Mouse (Mus musculus) embryonic stem cell, embryonic (primary cell): ENCODE data around the gene Exosc5.

ENCODE experiments used
- CTCF ChIA-PET, 4 experiments: fragments of 300-600 bp in 2 of 4; fragments of 350-600 bp in 2 of 4; sonication (Branson Sonifier 250); formaldehyde crosslinking; loops; one replicate each; lab custom pipeline; 2022; ENCODE audit warnings: inconsistent platforms in 2 of 4; lab: Charles Lee
- POLR2A ChIA-PET, 4 experiments: fragments of 300-600 bp in 2 of 4; fragments of 350-600 bp in 2 of 4; sonication (Branson Sonifier 250); formaldehyde crosslinking; loops; one replicate each; lab custom pipeline; 2022; ENCODE audit warnings: antibody characterized with exemption in 4 of 4, inconsistent platforms in 1 of 4; lab: Charles Lee

Gene Exosc5

GRCm38 (mm10) chr7:25680514-25681258 is 21.7 kb downstream of the Exosc5 start, which contains the start of gene B9d2:
B9d2 (plus strand) TSS chr7:25680780.
- POLR2A ChIA-PET, result interaction anchor here (0.6 to 3.6 kb wide), 57 partner anchors 8 to 413 kb away, joined by 3 to 39 read pairs (median 4); partner anchors contain the start of genes Hnrnpul1 (in 3 of the 4), Bckdha (in 2 of the 4), Exosc5 (in 2 of the 4) and Cic (in 1 of the 4)
- CTCF ChIA-PET, result interaction anchor here in 3 of 4 experiments (0.5 to 2.5 kb wide), 22 partner anchors 9 to 708 kb away, joined by 3 to 9 read pairs (median 4); partner anchors contain the start of genes Atp1a3 (in 1 of the 3), Bckdha (in 1 of the 3), Exosc5 (in 1 of the 3) and Hnrnpul1 (in 1 of the 3)

- ChIA-PET CTCF (interaction anchor here in 2 of 4 experiments (0.6 to 2.5 kb wide), 9 partner anchors 12 to 266 kb away, joined by 3 to 9 read pairs (median 4); partner anchors contain the start of genes Bckdha (in 1 of the 2) and Exosc5 (in 1 of the 2)), POLR2A (interaction anchor here (0.6 to 3.6 kb wide), 40 partner anchors 9 to 287 kb away, joined by 3 to 39 read pairs (median 4); partner anchors contain the start of genes Bckdha (in 2 of the 4), Exosc5 (in 2 of the 4), Dmac2 (in 1 of the 4) and Hnrnpul1 (in 1 of the 4))
These were observed 22.6 kb downstream of the Exosc5 start for GRCm38 (mm10) chr7:25681341-25682231.

GRCm38 (mm10) chr7:25683474-25684180 is 24.7 kb downstream of the Exosc5 start:
- CTCF ChIA-PET, result no interaction called here
- POLR2A ChIA-PET, result interaction anchor here in 3 of 4 experiments (0.6 to 2.0 kb wide), 9 partner anchors 9 to 718 kb away, joined by 3 to 9 read pairs (median 4); partner anchors contain the start of gene Tmem91 (in 1 of the 3)

GRCm38 (mm10) chr7:25684659-25685058 is 25.7 kb downstream of the Exosc5 start:
- ChIA-PET POLR2A (interaction anchor here in 1 of 4 experiments (0.9 to 1.2 kb wide), 2 partner anchors 8 to 10 kb away, joined by 3 to 5 read pairs; no protein-coding TSS in a partner anchor), CTCF (no interaction called here)

GRCm38 (mm10) chr7:25685926-25686470 is 27.0 kb downstream of the Exosc5 start:
- ChIA-PET CTCF (interaction anchor here in 2 of 4 experiments (0.7 to 1.0 kb wide), 2 partner anchors 18 to 51 kb away, joined by 3 read pairs; no protein-coding TSS in a partner anchor), POLR2A (interaction anchor here in 2 of 4 experiments (0.6 to 1.5 kb wide), 4 partner anchors 12 to 226 kb away, joined by 3 to 5 read pairs (median 4); no protein-coding TSS in a partner anchor)

- ChIA-PET CTCF (interaction anchor here (0.6 to 3.0 kb wide), 19 partner anchors 8 to 581 kb away, joined by 3 to 15 read pairs (median 4); partner anchors contain the start of genes Cic (in 1 of the 4) and Tmem91 (in 1 of the 4)), POLR2A (interaction anchor here (0.6 to 2.5 kb wide), 21 partner anchors 9 to 389 kb away, joined by 3 to 13 read pairs (median 4); partner anchors contain the start of genes Tmem91 (in 2 of the 4), Hnrnpul1 (in 1 of the 4) and Pafah1b3 (in 1 of the 4))
These were observed 27.9 kb downstream of the Exosc5 start, which contains the start of gene Tgfb1 for GRCm38 (mm10) chr7:25686680-25687531. Tgfb1 (plus strand) TSS chr7:25687002.

GRCm38 (mm10) chr7:25687811-25688401 is 28.9 kb downstream of the Exosc5 start:
- CTCF ChIA-PET, result interaction anchor here (0.5 to 3.0 kb wide), 17 partner anchors 9 to 582 kb away, joined by 3 to 15 read pairs (median 4); partner anchors contain the start of genes Cic (in 1 of the 4) and Tmem91 (in 1 of the 4)
- POLR2A ChIA-PET, result interaction anchor here (0.6 to 2.5 kb wide), 27 partner anchors 10 to 1621 kb away, joined by 3 to 13 read pairs (median 4); partner anchors contain the start of genes Bckdha (in 1 of the 4), Exosc5 (in 1 of the 4), Hnrnpul1 (in 1 of the 4) and Pafah1b3 (in 1 of the 4)

GRCm38 (mm10) chr7:25688810-25689586 is 30.0 kb downstream of the Exosc5 start:
- ChIA-PET CTCF (interaction anchor here in 1 of 4 experiments (1.4 to 3.0 kb wide), 2 partner anchors 11 to 15 kb away, joined by 9 to 15 read pairs; no protein-coding TSS in a partner anchor), POLR2A (interaction anchor here (0.6 to 2.5 kb wide), 12 partner anchors 9 to 391 kb away, joined by 3 to 10 read pairs (median 4); partner anchors contain the start of genes B9d2 (in 1 of the 4), Bckdha (in 1 of the 4), Exosc5 (in 1 of the 4) and Pafah1b3 (in 1 of the 4))

- POLR2A ChIA-PET, result interaction anchor here in 2 of 4 experiments (0.6 to 2.5 kb wide), 5 partner anchors 10 to 32 kb away, joined by 3 to 10 read pairs (median 6); partner anchors contain the start of gene B9d2 (in 1 of the 2)
- CTCF ChIA-PET, result interaction anchor here in 1 of 4 experiments (3.0 kb wide), 1 partner anchor 14 kb away, joined by 15 read pairs; no protein-coding TSS in a partner anchor
These were observed 30.6 kb downstream of the Exosc5 start for GRCm38 (mm10) chr7:25689603-25690021.

GRCm38 (mm10) chr7:25690051-25690450 is 31.1 kb downstream of the Exosc5 start:
- ChIA-PET CTCF (interaction anchor here in 1 of 4 experiments (1.7 to 3.0 kb wide), 2 partner anchors 14 kb away, joined by 6 to 15 read pairs; no protein-coding TSS in a partner anchor), POLR2A (interaction anchor here in 2 of 4 experiments (0.6 to 2.1 kb wide), 4 partner anchors 10 to 21 kb away, joined by 3 to 6 read pairs (median 4); partner anchors contain the start of gene B9d2 (in 1 of the 2))

- ChIA-PET CTCF (no interaction called here), POLR2A (interaction anchor here in 1 of 4 experiments (0.6 kb wide), 1 partner anchor 42 kb away, joined by 3 read pairs; no protein-coding TSS in a partner anchor)
These were observed 35.1 kb downstream of the Exosc5 start for GRCm38 (mm10) chr7:25694104-25694503.

GRCm38 (mm10) chr7:25699851-25700250 is 40.9 kb downstream of the Exosc5 start:
- ChIA-PET CTCF (interaction anchor here (0.6 to 1.7 kb wide), 18 partner anchors 8 to 402 kb away, joined by 3 to 9 read pairs (median 4); partner anchors contain the start of genes B9d2 (in 2 of the 4), Tgfb1 (in 2 of the 4), Dmac2 (in 1 of the 4) and Hnrnpul1 (in 1 of the 4)), POLR2A (interaction anchor here in 3 of 4 experiments (0.6 to 1.6 kb wide), 12 partner anchors 8 to 1896 kb away, joined by 3 to 7 read pairs (median 4); partner anchors contain the start of genes B9d2 (in 1 of the 3), Bckdha (in 1 of the 3), Exosc5 (in 1 of the 3) and Hnrnpul1 (in 1 of the 3))

GRCm38 (mm10) chr7:25700732-25701131 is 41.8 kb downstream of the Exosc5 start:
- ChIA-PET CTCF (interaction anchor here in 3 of 4 experiments (0.8 to 1.7 kb wide), 6 partner anchors 13 to 54 kb away, joined by 3 to 9 read pairs (median 5); partner anchors contain the start of genes B9d2 (in 2 of the 3), Hnrnpul1 (in 1 of the 3) and Tgfb1 (in 1 of the 3)), POLR2A (interaction anchor here in 3 of 4 experiments (0.6 to 1.6 kb wide), 5 partner anchors 10 to 31 kb away, joined by 3 to 7 read pairs (median 4); partner anchors contain the start of gene B9d2 (in 2 of the 3))
